Mouse (Mus musculus) left cerebral cortex, postnatal 14 days (tissue): Measurements from ENCODE around the gene Sytl5. TPM values are rescaled to one million over a fixed set of nuclear protein-coding genes. Genes with fewer than 3 reads are reported as not detected.

Experiments
- DNase-seq, 2 experiments: peaks; one replicate each; pipeline ENCODE4 v3.0.0; 2021 to 2022; ENCODE audit warnings: low spot score in 2 of 2, mixed read lengths in 1 of 2
- intact Hi-C: fragments of 180-260 bp; cut with DNase I; formaldehyde crosslinking; loops from one replicate; pipeline ENCODE4 v1.15.1; 2025
- long read RNA-seq, 2 experiments: library from polyadenylated mRNA; stranded (forward); transcript quantifications; one replicate each; pipeline ENCODE4 v2.0.0; 2021
- total RNA-seq, 2 experiments: library from RNA; stranded (reverse); gene quantifications; 2 replicates each; pipeline ENCODE4 v1.2.3; 2021

The Sytl5 gene
- total RNA-seq: 1 to 10 TPM; 3.6 to 4.1 TPM
- long read RNA-seq, experiment 1: 0 reads
- long read RNA-seq, experiment 2, partial matches to known transcripts: 0 of 1 reads
- long read RNA-seq, experiment 2, other reads (novel, unspliced or antisense): 1 of 1 reads

- intact Hi-C loops: no loop called here
- no peak for DNase-seq
These were observed at the start of gene Sytl5 for GRCm38 (mm10) chrX:9885322-9885721. Sytl5 (plus strand) TSS chrX:9885622.

DNA sequence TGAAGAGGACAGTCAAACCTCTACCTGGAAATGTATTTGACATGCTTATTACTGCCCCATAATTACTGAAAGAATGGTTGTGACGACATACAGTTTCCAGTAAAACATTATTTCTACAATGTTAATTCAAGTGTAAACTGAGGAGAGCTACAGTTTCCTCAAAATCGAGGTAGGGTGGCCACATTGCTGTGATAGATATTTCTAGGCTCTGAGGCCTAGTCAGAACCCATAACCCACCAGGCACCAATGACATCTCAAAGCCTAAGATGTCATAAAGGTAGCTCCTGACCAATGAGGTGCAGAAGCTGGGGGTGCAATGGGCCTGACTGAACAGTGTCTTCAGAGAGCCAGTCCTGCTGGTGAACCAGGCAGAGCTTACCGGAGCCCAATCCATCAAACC lies 38.8 kb upstream of the Sytl5 start, which contains the start of gene Hypm:
Hypm (plus strand) TSS at position 301 of the 400 bp plus-strand sequence.
- intact Hi-C loops: no loop called here
- DNase-seq: no peak

DNA sequence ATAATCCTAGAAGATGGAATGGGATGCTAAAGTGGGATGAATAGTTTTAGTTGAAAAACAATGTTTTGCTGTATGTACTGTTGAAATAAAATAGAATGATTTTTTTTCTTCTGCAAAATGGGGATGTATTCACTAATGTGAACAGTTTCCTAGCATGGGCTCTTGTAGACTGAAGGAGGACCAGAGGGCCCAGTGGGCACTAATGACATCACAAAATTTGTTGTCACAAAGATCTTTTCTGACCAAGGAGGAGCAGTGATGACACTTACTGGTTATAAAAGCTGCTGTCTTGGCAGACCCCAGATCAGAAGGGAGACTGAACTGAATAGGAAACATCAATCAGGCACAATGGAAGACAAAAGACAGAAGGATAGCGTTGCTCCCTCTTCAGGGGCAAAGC lies 36.0 kb upstream of the Sytl5 start, which contains the start of gene H2al3:
H2al3 (plus strand) TSS at position 301 of the 400 bp plus-strand sequence.
- DNase-seq: no peak
- intact Hi-C loops: no loop called here

DNA sequence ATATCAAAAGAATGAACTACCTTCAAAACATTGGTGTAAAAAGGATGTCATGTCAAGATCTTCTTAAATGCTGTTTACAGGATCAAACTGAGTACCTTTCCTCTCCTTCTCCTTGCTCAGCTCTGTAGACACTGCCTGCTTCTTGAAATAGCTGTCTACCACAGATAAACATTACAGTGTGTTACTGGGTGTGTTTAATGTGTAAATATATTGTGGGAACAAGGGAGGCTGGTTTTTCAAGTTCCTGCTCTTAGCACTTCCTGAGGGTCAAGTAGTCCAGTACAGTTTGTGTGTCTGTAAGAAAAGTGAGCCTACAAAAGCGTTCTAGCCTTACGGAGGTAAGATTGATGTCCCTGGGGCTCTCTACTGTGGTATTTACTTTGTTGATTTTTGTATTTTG lies 23.6 kb upstream of the Sytl5 start:
- no peak for DNase-seq
- intact Hi-C loops: no loop called here

DNA sequence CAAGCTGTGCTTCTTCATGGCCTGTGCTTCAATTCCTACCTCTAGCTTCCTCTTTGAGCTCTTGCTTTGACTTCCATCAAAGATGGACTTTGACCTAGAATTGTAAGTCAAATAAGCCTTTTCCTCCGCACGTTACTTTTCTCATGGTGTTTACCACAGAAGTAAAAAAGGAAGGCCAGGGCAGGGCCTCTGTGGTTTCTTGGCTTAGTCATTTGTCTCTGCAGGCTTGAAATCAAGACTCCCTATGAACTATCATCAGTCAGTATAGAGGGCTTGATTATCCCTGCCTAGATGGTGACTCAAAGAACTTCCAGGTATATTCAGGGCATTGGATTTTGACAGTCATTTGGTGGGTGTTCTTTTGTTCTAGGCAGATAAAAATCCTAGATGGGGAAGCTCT lies 9.9 kb upstream of the Sytl5 start:
- intact Hi-C loops: no loop called here

GRCm38 (mm10) chrX:9909572-9909971 lies 24.1 kb downstream of the Sytl5 start:
- intact Hi-C loops: no loop called here
- DNase-seq: no peak

More for the DNA sequence above, 9.9 kb upstream of the Sytl5 start:
- DNase-seq: no peak

DNA sequence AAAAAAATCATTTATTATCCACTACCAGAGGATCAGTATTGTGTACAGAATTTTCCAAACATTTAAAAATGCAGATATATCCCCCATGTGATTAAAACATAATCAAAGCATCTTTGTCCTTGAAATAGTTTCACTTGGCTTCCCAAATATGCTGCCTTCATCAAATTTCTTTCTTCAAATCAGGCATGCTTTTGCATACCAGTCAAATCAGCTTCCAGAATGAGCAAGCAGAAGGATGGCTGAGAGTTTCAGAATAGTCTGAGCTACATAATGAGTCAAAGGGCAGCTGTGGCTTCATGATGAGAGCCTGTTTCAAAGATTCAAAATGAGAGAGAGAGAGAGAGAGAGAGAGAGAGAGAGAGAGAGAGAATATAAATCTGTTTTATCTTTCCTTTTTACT lies 48.4 kb downstream of the Sytl5 start:
- no peak for DNase-seq
- intact Hi-C loops: no loop called here

- DNase-seq: no peak
- intact Hi-C loops: no loop called here
These were observed 98.8 kb downstream of the Sytl5 start for GRCm38 (mm10) chrX:9984094-9984669.

DNA sequence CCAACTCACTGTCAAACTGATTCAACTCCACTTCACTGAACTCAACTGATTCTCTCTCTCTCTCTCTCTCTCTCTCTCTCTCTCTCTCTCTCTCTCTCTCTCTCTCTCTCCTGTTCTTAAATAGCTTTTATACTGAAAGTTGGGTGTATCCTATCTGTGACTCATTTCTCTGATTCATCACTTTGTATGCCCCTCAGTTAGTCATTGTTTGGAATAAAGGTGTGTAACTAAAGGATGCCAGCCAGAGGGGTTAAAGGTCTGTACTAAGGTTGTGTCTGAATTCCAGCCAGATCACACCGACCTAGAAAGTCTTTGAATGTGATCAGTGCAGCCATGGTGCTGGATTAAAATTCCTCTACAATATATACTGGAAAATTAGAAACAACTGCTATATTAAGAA lies 115.3 kb downstream of the Sytl5 start:
- DNase-seq: no peak
- intact Hi-C loops: no loop called here

- no peak for DNase-seq
- intact Hi-C loops: no loop called here
These were observed 120.5 kb downstream of the Sytl5 start for GRCm38 (mm10) chrX:10005946-10006345.

GRCm38 (mm10) chrX:10007675-10008270 lies 122.4 kb downstream of the Sytl5 start:
- intact Hi-C loops: no loop called here
- no peak for DNase-seq

DNA sequence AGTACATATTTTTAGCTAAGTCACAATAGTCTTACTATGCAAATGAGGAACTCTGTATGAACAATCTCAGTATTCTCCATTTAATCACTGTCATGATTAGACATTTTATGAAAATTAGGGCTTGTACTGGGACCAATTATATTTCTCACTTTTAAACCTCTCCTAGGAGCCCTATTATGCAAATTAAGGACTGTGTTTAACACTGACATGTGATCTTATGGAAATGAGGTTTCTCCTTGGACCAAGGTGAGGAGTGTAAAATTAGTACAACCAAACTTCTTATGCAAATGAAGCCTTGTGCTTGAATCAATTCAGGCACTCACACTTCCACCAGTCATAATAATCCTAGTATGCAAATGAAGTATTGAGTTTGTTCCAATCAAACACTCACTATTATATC lies 124.8 kb downstream of the Sytl5 start:
- intact Hi-C loops: no loop called here
- no peak for DNase-seq

DNA sequence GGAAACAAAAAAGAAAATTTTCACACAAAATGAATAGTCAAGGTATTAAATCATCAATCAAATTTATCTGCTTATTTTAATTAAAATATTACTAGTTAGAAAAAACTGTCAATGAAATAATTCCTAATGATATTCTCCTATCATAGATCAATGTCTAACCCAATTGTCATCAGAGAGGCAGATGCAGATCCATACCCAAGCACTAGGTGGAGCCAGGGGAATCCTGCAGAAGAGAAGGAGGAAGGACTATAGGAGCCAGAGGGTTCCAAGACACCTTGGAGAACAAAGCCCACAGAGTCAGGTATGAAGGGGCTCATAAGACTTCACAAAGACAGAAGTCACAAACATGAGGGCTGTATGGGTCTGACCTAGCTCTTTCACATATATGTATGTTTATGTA lies 149.2 kb downstream of the Sytl5 start:
- intact Hi-C loops: no loop called here
- no peak for DNase-seq

Other genes with a start within 250 kb of the Sytl5 start
- gene Dynlt3, start 222.6 kb upstream of the Sytl5 start, total RNA-seq: 100 to 1,000 TPM; 106 to 108 TPM
- not detected for gene Hypm, start 38.7 kb upstream of the Sytl5 start, total RNA-seq
- gene H2al3, start 35.9 kb upstream of the Sytl5 start, total RNA-seq: not detected
- under 1 TPM; 0.93 to 0.97 TPM for gene Srpx, start 232.1 kb downstream of the Sytl5 start, total RNA-seq